Mouse (Mus musculus): ENCODE results near the gene Mipep. TPM values are rescaled to one million over a fixed set of nuclear protein-coding genes. Genes with fewer than 3 reads are reported as not detected.
A peak's percentile ranks its signal among the peaks of the same experiment; 100 is the strongest.

Gene Mipep
- polyA plus RNA-seq, 1 experiment from 2014 or later: 18.8 TPM

DNA sequence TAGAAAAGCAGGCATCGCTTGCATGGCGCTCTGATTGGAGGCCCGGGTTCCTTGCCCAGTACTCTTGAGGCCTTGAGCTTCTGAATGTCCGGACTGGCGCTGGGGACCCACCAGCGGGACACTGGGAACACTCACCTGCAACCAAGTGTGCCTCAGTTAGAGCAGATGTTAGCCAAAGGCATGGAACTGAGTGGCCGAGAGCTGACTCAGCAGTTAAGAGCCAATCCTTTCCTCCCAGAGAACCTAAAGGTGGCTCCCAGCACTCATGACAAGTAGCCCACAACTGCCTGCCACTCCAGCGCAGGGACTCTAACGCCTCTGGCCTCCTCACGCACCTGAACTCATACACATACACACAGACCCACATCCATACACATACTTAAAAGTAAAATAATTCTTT lies 109.5 kb downstream of the Mipep start:
- H3K9me3 ChIP-seq (replicated peaks): no peaks in the 10 kb centered on the region
- H3K27me3 ChIP-seq (replicated peaks): no peaks in the 10 kb centered on the region
- H3K4me2 ChIP-seq: no peak overlapping the region
- ATAC-seq (ENCODE audit: low FRiP score): no peak
- no peaks in the 10 kb centered on the region for H3K4me1 ChIP-seq
- no peak overlapping the region for H3K4me3 ChIP-seq (replicated peaks)
- no peak overlapping the region for H3K27ac ChIP-seq (replicated peaks)
- WGBS: 90% methylated on average over 10 of the region's 10 CpGs
- no peaks in the 10 kb centered on the region for H3K36me3 ChIP-seq
- H3K9ac ChIP-seq (replicated peaks): no peak overlapping the region

DNA sequence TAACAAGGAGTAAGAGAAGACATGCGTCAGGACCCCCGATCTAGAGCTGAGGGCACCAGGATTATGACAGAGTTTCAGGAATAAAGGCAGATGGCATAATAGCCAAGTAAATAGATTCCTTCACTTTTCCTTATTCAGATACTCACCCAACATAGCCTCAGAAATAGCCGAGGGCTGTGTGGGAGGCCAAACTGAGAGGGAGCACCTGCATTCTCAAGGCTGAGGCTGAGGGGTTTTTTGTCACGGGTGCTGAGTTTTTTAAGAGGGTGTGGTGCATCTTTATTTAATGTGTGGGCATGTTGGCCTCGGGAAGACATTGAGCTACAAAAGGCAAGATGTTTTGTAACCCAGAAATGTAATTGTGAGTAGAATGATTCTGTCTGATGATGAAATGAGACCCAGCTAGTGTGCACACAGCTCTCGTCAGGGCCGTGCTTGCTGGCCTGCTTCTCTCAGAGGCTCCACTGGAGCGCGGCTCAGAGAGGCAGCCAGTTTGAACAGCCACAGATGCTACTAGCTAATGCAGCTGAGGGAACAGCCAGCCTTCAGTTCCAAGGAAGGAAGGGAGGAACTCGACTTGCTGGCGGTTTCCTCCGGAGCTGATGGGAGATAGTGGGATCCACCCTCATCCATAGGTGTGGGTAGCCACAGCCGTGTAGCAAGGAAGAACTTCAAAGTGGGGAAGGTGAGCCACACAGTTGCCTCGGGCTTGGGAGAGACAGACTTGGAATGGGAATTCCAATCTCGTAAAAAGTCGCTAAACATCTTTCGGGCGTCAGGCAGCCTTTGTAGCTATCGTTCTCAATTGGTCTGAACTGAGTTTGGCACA lies 111.0 kb downstream of the Mipep start:
- Histone ChIP-seq H3K9ac (replicated peaks) (no peak overlapping the region), H3K27me3 (replicated peaks) (no peaks in the 10 kb centered on the region), H3K4me2 (no peak overlapping the region), H3K27ac (replicated peaks) (no peak overlapping the region), H3K9me3 (replicated peaks) (no peaks in the 10 kb centered on the region), H3K36me3 (no peaks in the 10 kb centered on the region), H3K4me3 (replicated peaks) (no peak overlapping the region), H3K4me1 (no peaks in the 10 kb centered on the region)
- 76% methylated on average over 19 of the region's 19 CpGs for WGBS
- no peak for ATAC-seq (ENCODE audit: low FRiP score)

DNA sequence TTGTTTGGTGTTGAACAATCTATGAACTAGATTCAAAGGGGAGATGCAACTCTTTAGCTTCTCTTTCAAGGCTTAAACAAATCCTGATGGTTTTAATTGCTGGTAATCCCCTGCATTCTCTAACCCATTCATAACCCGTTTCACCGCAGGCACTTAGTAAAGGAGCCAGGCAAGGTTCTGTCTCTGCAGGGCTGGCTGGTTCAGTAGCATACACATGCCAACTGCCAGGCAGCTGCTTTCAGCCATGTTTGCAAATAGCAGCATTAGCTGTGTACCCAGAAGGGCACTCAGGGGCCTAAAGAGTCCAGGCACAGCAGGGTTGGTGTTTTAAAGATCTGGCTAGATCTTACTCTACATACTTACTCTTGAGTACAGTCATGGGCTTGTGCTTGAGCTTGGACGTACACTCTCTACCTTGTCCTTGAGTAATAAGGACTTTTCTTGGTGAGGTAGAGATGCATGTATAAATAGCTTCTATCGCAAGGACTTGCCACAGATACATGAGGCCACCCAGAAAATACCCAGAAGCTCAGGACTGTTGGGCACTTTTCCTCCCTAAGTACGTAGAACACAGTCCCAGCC lies 113.8 kb downstream of the Mipep start:
- Histone ChIP-seq H3K4me2 (no peak overlapping the region), H3K36me3 (no peaks in the 10 kb centered on the region), H3K9ac (replicated peaks) (no peak overlapping the region), H3K27ac (replicated peaks) (no peak overlapping the region), H3K4me3 (replicated peaks) (no peak overlapping the region), H3K9me3 (replicated peaks) (no peaks in the 10 kb centered on the region), H3K4me1 (no peaks in the 10 kb centered on the region), H3K27me3 (replicated peaks) (no peaks in the 10 kb centered on the region)
- no peak for ATAC-seq (ENCODE audit: low FRiP score)
- WGBS: 84% methylated on average over 5 of the region's 5 CpGs

DNA sequence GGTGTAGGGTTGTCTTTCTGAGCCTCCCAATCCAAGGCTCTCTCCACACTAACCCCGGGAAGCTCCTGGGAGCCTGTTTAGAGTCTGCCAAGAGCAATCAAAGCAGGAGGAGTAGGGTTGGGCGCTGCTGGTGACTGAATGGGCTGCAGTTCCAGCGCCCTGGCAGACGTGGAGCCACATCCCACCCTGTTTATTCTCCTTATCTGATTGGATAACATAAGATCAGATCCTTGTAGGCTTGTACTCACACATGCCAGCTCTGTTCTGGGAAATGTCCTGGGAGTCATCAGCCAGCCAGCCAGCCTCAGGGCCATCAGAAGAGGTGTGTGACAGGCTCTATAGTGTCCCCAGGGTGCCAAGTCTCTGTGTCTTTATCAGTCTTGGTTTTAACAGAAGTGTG lies 120.1 kb downstream of the Mipep start:
- no peak overlapping the region for H3K4me3 ChIP-seq (replicated peaks)
- H3K27ac ChIP-seq (replicated peaks): no peak overlapping the region
- H3K9me3 ChIP-seq (replicated peaks): no peaks in the 10 kb centered on the region
- no peaks in the 10 kb centered on the region for H3K4me1 ChIP-seq
- no peak overlapping the region for H3K9ac ChIP-seq (replicated peaks)
- H3K27me3 ChIP-seq (replicated peaks): no peaks in the 10 kb centered on the region
- no peak overlapping the region for H3K4me2 ChIP-seq
- no peaks in the 10 kb centered on the region for H3K36me3 ChIP-seq
- ATAC-seq (ENCODE audit: low FRiP score): no peak
- 52% methylated on average over 4 of the region's 4 CpGs for whole genome bisulfite sequencing

DNA sequence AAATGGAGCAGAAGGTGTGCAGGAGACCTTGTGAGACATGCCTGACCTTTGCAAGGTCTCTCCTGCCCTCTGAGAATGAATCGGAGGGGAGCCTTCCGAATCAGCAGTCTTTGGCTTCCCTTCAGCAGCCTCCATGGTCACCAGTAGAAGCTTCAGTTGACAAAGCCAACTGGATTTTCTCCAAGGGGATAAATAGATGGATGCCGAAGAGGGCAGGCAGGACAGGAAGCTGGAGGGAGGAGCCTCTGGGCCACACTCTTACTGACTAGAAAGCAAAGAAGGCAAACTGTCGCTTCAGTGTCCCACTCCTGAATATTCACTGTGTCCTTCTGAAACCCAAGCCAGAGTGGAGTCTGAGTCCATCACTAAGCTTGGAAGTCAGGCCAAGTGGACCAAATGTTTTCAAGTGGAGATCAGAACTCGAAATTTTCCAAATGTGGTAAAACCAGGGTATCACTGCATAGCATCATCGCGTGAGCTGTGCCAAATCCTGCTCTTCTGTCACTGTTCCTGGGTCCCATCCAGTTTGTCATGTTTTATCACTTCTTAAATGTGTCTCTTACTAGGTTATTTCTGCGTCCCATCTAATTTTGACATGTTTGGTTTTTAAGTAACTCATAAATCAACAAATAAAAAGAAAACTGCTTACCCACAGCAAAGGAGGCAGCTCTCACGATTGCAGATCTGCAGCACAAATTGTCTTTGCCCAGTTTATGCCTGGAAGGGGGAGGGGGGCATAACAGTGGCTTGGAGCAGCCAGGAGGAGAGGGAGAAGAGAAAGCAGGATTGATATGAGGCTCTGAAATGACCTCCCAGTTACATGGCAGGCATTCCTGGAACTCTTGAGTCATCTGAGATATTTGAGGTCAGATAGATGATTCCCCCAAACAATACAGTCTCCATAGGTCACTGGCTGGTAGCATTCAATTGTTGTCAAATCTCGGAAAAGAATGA lies 122.3 kb downstream of the Mipep start:
- no peaks in the 10 kb centered on the region for H3K9me3 ChIP-seq (replicated peaks)
- H3K4me3 ChIP-seq (replicated peaks): no peak overlapping the region
- no peak overlapping the region; the same call in 1 of the 2 replicates for H3K9ac ChIP-seq (replicated peaks)
- ATAC-seq (ENCODE audit: low FRiP score): no peak
- WGBS: 79% methylated on average over 10 of the region's 10 CpGs
- H3K4me1 ChIP-seq: no peaks in the 10 kb centered on the region
- H3K4me2 ChIP-seq: no peak overlapping the region
- H3K27ac ChIP-seq (replicated peaks): no peak overlapping the region
- no peaks in the 10 kb centered on the region for H3K36me3 ChIP-seq
- no peaks in the 10 kb centered on the region for H3K27me3 ChIP-seq (replicated peaks)

DNA sequence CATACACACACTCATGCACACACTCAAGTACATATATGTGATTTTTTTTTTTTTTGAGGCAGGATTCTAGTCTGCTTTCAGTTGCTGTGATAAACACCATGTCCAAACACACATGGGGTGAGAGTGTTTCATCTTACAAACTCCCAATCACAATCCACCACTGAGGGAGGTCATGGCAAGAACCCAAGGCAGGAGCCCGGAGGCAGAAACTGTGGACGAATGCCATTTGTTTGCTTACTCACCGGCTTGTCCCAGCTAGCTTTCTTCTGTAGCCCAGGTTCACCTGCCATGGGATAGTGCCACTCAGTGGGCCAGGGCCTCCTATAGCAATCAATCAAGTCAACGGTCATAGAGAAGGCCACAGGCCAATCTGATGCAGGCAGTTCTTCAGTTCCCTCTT lies 125.0 kb downstream of the Mipep start:
- Histone ChIP-seq H3K9ac (replicated peaks) (no peak overlapping the region), H3K27ac (replicated peaks) (no peak overlapping the region), H3K4me3 (replicated peaks) (no peak overlapping the region), H3K4me1 (peaks cover 8% of the 10 kb centered on the region; the same call in 1 of the 2 replicates), H3K4me2 (no peak overlapping the region), H3K27me3 (replicated peaks) (no peaks in the 10 kb centered on the region), H3K9me3 (replicated peaks) (no peaks in the 10 kb centered on the region), H3K36me3 (no peaks in the 10 kb centered on the region)
- 83% methylated on average over 4 of the region's 4 CpGs for WGBS
- ATAC-seq (ENCODE audit: low FRiP score): no peak

DNA sequence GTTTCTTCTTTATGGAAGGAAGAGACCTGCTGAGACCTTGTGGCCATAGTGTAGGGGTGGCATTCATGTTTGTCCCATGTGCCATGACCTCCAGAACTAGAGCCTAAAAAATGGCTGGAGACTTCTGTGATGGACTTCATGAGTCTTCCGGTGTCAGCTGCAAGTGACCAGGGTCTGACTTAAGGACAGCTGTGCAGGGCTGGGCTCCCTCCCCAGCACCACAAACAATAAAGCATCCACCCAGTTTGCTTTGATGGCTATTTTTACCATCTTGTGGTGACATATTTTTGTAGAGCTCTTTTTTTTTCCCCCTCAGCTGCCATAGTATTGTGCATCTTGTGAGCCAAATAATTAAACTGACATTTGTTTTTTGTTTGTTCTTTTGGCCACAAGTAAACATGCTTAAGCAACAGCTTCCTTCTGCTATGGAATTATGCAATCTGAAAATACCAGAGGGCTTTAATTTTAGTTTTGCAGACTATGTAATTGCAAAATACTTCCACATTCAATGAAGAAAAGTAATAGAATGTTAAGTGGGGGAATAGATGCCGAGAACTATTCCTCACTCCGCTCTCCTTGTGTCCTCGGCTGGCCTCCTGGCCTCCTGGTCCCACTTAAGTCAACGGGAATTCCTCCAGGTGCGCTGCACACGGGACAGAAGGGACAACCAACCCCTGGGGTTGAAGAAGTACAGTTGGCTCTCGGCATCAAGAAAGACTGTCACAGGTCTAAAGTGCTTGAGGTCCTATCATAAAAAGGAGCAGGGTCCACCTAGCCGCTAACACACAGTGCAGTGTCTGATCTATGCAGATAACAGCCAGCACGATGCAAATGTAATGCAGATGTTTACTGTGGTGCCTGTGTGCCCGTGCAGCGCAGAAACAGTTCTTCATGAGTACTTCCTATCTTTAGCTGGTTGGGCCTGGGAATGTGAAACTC lies 126.4 kb downstream of the Mipep start:
- no peak overlapping the region for H3K9ac ChIP-seq (replicated peaks)
- H3K4me2 ChIP-seq: no peak overlapping the region
- H3K4me3 ChIP-seq (replicated peaks): no peak overlapping the region
- H3K4me1 ChIP-seq: peaks cover 8% of the 10 kb centered on the region; the same call in 1 of the 2 replicates
- no peak overlapping the region for H3K27ac ChIP-seq (replicated peaks)
- H3K9me3 ChIP-seq (replicated peaks): no peaks in the 10 kb centered on the region
- H3K27me3 ChIP-seq (replicated peaks): no peaks in the 10 kb centered on the region
- 91% methylated on average over 12 of the region's 12 CpGs for WGBS
- ATAC-seq (ENCODE audit: low FRiP score): no peak
- no peaks in the 10 kb centered on the region for H3K36me3 ChIP-seq

DNA sequence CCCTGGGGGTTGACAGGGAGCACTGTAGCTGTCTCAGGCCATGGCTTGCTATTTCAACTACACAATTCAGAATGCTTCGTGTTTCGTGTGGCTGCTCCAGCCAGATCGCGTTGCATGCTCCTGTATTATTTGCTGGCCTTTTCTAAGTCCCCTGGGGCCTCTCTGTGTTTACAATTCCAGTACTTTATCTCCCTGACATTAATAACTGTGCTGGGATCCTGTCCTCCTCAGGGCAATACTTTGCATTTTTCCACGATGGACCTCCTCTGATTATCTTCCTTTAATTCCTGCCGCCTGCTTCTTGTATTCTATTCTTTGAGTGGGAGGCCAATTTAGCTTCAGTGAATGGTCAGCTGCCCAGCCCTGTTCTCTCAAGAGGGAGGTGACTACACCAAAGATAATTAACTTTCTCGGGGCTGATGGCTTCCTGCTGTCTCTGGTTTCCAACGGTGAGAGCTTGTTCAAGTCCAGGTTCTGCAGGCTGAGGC lies 128.7 kb downstream of the Mipep start:
- Histone ChIP-seq H3K9ac (replicated peaks) (no peak overlapping the region), H3K9me3 (replicated peaks) (no peaks in the 10 kb centered on the region), H3K36me3 (no peaks in the 10 kb centered on the region), H3K27ac (replicated peaks) (no peak overlapping the region), H3K4me3 (replicated peaks) (no peak overlapping the region), H3K4me1 (peaks cover 8% of the 10 kb centered on the region; the same call in 1 of the 2 replicates), H3K27me3 (replicated peaks) (no peaks in the 10 kb centered on the region), H3K4me2 (no peak overlapping the region)
- 6% methylated on average over 8 of the region's 8 CpGs for WGBS
- peak; percentile 28; the same call in 1 of the 2 replicates for ATAC-seq (ENCODE audit: low FRiP score)

DNA sequence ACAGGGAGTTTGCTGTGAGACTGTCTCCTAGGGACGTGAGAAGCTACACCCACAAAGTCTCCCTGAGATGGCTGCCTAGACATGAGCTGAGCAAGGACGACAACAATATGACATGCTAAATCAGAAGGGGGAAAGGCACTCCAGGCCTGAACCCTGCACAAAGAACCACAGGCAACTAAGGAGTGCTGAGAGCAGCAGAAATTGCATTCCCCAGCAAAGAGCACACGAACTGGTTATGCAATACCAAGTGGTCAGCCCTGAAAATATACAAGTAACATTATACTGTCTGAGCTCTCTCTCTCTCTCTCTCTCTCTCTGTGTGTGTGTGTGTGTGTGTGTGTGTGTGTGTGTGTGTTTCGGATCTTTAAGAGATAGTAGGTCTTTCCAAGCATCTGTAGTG lies 132.3 kb downstream of the Mipep start:
- WGBS: 65% methylated on average over 4 of the region's 4 CpGs
- ATAC-seq (ENCODE audit: low FRiP score): no peak
- H3K27me3 ChIP-seq (replicated peaks): no peaks in the 10 kb centered on the region

DNA sequence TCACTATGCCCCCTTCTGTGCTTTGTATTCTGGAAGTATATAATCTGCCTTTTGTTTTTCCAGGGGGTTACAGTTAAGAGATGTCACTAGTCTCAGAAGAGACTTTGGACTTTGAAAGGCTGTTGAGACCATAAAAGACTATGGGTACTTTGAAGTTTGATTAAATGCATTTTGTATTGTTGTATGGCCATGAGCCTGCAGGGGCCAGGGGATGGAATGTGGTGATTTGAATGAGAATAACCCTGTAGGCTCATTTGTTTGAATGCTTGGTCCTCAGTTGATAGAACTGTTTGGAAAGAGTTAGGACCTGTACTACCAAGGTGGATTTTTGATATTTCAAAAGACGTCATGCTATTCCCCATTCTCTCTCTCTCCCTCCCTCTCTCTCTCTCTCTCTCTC lies 141.6 kb downstream of the Mipep start:
- no peak overlapping the region for H3K4me3 ChIP-seq (replicated peaks)
- no peaks in the 10 kb centered on the region for H3K36me3 ChIP-seq
- no peak overlapping the region for H3K9ac ChIP-seq (replicated peaks)
- H3K4me1 ChIP-seq: no peaks in the 10 kb centered on the region
- H3K27me3 ChIP-seq (replicated peaks): no peaks in the 10 kb centered on the region
- 67% methylated on average over 1 of the region's 1 CpGs for WGBS
- H3K27ac ChIP-seq (replicated peaks): no peak overlapping the region
- H3K9me3 ChIP-seq (replicated peaks): no peaks in the 10 kb centered on the region
- no peak for ATAC-seq (ENCODE audit: low FRiP score)
- no peak overlapping the region for H3K4me2 ChIP-seq

More for the DNA sequence above, 132.3 kb downstream of the Mipep start:
- Histone ChIP-seq H3K4me3 (replicated peaks) (no peak overlapping the region), H3K9me3 (replicated peaks) (no peaks in the 10 kb centered on the region), H3K36me3 (no peaks in the 10 kb centered on the region), H3K27ac (replicated peaks) (no peak overlapping the region), H3K4me2 (no peak overlapping the region), H3K9ac (replicated peaks) (no peak overlapping the region), H3K4me1 (peaks cover 8% of the 10 kb centered on the region; the same call in 1 of the 2 replicates)

DNA sequence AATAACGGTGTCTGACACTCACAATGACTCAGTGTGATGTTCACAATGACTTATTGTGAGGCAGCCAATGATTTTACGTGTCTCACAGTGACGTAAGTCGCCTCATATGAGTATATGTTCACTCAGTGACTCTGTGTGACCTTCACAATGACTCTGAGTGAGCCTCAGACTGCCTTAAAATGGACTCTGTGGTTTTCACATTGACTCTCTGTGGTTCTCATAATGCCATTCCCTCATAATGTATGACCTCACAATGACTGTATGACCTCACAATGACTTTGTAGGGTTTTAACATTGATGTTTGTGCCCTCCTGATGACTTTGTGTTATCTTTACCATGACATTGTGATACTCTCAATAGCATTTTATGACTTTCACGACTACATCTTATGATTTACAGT lies 151.3 kb downstream of the Mipep start:
- Histone ChIP-seq H3K4me1 (no peaks in the 10 kb centered on the region), H3K4me3 (replicated peaks) (no peak overlapping the region), H3K9ac (replicated peaks) (no peak overlapping the region), H3K27ac (replicated peaks) (no peak overlapping the region), H3K4me2 (no peak overlapping the region), H3K36me3 (no peaks in the 10 kb centered on the region), H3K27me3 (replicated peaks) (no peaks in the 10 kb centered on the region), H3K9me3 (replicated peaks) (no peaks in the 10 kb centered on the region)
- WGBS: 83% methylated on average over 5 of the region's 5 CpGs
- ATAC-seq (ENCODE audit: low FRiP score): no peak
